Mouse (Mus musculus) MEL (cell line): Measurements from ENCODE around the gene Crybg3. TPM values are rescaled to one million over a fixed set of nuclear protein-coding genes. Genes with fewer than 3 reads are reported as not detected.

Source experiments
- DNase-seq: peaks from one replicate; pipeline ENCODE4 v3.0.0; 2011; ENCODE audit warnings: low read depth, low spot score
- H3K27ac ChIP-seq: 2 replicates; pipeline ENCODE4 v1.5.1; 2012; ENCODE audit warnings: low read depth, mild to moderate bottlenecking, control low read depth, low read length, moderate library complexity; ENCODE audit not compliant: control insufficient read depth
- H3K27me3 ChIP-seq, 2 experiments: fragments of 150-350 bp in 1 of 2; sonication (generic) in 1 of 2; 2 replicates each; pipeline ENCODE4 v1.6.1; 2012; ENCODE audit warnings: low read length in 2 of 2, mild to moderate bottlenecking in 2 of 2, improper control_type of control experiment in 1 of 2, moderate library complexity in 1 of 2; ENCODE audit not compliant: insufficient read depth in 2 of 2, control insufficient read depth in 1 of 2
- H3K36me3 ChIP-seq, 2 experiments: 2 replicates each; pipeline ENCODE4 v1.6.1; 2012 to 2014; ENCODE audit warnings: low read length in 2 of 2, improper control_type of control experiment in 1 of 2, inconsistent platforms in 1 of 2, mild to moderate bottlenecking in 1 of 2; ENCODE audit not compliant: insufficient read depth in 2 of 2, control insufficient read depth in 1 of 2
- H3K4me1 ChIP-seq, 2 experiments: fragments of 150-350 bp in 1 of 2; sonication (generic) in 1 of 2; 2 replicates each; pipeline ENCODE4 v1.6.1; 2012; ENCODE audit warnings: low read length in 2 of 2, improper control_type of control experiment in 1 of 2, mild to moderate bottlenecking in 1 of 2; ENCODE audit not compliant: insufficient read depth in 2 of 2, control insufficient read depth in 1 of 2
- H3K4me3 ChIP-seq, 2 experiments: fragments of 150-350 bp in 1 of 2; sonication (generic) in 1 of 2; 2 replicates each; pipeline ENCODE4 v1.5.1; 2012; ENCODE audit warnings: low read depth in 2 of 2, low read length in 2 of 2, mild to moderate bottlenecking in 2 of 2, moderate library complexity in 2 of 2, control low read depth in 1 of 2, improper control_type of control experiment in 1 of 2; ENCODE audit not compliant: control insufficient read depth in 1 of 2, insufficient read depth in 1 of 2
- H3K79me2 ChIP-seq: 2 replicates; pipeline ENCODE4 v1.6.1; 2012; ENCODE audit warnings: mild to moderate bottlenecking, low read length, moderate library complexity; ENCODE audit not compliant: control insufficient read depth, poor library complexity, insufficient read depth
- H3K9ac ChIP-seq: 2 replicates; pipeline ENCODE4 v1.6.1; 2012; ENCODE audit warnings: low read depth, mild to moderate bottlenecking, control low read depth, low read length, moderate library complexity; ENCODE audit not compliant: control insufficient read depth, poor library complexity, severe bottlenecking
- H3K9me3 ChIP-seq: fragments of 150-350 bp; sonication (generic); replicated peaks from 2 replicates; pipeline ENCODE4 v1.6.1; 2012; ENCODE audit warnings: mild to moderate bottlenecking, low read length, improper control_type of control experiment, moderate library complexity; ENCODE audit not compliant: insufficient read depth
- BHLHE40 ChIP-seq: IDR thresholded peaks from 2 replicates; pipeline ENCODE4 v1.6.1; 2012; ENCODE audit warnings: low read depth, mild to moderate bottlenecking, inconsistent platforms, low read length, improper control_type of control experiment, borderline replicate concordance
- CHD2 ChIP-seq: IDR thresholded peaks from 2 replicates; pipeline ENCODE4 v1.6.1; 2011; ENCODE audit warnings: low read length, improper control_type of control experiment
- ELF1 ChIP-seq: IDR thresholded peaks from 2 replicates; pipeline ENCODE4 v1.6.1; 2014; ENCODE audit warnings: low read depth, mild to moderate bottlenecking, inconsistent platforms, low read length, improper control_type of control experiment, moderate library complexity
- EP300 ChIP-seq, 2 experiments: IDR thresholded peaks; 2 replicates each; pipeline ENCODE4 v1.6.1; 2011; ENCODE audit warnings: improper control_type of control experiment in 2 of 2, low read length in 2 of 2, low read depth in 1 of 2, mild to moderate bottlenecking in 1 of 2
- GATA1 ChIP-seq: IDR thresholded peaks from 2 replicates; pipeline ENCODE4 v1.6.1; 2011; ENCODE audit warnings: low read depth, low read length, improper control_type of control experiment
- JUND ChIP-seq: IDR thresholded peaks from 2 replicates; pipeline ENCODE4 v1.6.1; 2011; ENCODE audit warnings: low read depth, mild to moderate bottlenecking, improper control_type of control experiment, low read length
- MAX ChIP-seq: IDR thresholded peaks from 2 replicates; pipeline ENCODE4 v1.6.1; 2011; ENCODE audit warnings: low read length, improper control_type of control experiment
- MXI1 ChIP-seq: IDR thresholded peaks from 2 replicates; pipeline ENCODE4 v1.6.1; 2011; ENCODE audit warnings: mild to moderate bottlenecking, low read depth, low read length, improper control_type of control experiment
- MYB ChIP-seq: IDR thresholded peaks from 2 replicates; pipeline ENCODE4 v1.6.1; 2011; ENCODE audit warnings: mild to moderate bottlenecking, low read depth, low read length, improper control_type of control experiment
- MYC ChIP-seq: IDR thresholded peaks from 2 replicates; pipeline ENCODE4 v1.6.1; 2011; ENCODE audit warnings: low read depth, mild to moderate bottlenecking, low read length, improper control_type of control experiment, moderate library complexity
- POLR2A ChIP-seq, 2 experiments: IDR thresholded peaks; 2 replicates each; pipeline ENCODE4 v1.6.1; 2011 to 2012; ENCODE audit warnings: low read length in 2 of 2, mild to moderate bottlenecking in 2 of 2, control low read depth in 1 of 2, improper control_type of control experiment in 1 of 2, low read depth in 1 of 2, moderate library complexity in 1 of 2; ENCODE audit not compliant: control insufficient read depth in 1 of 2, insufficient read depth in 1 of 2, poor library complexity in 1 of 2
- POLR2AphosphoS2 ChIP-seq: IDR thresholded peaks from 2 replicates; pipeline ENCODE4 v1.6.1; 2011; ENCODE audit warnings: low read length, improper control_type of control experiment
- POLR2AphosphoS5 ChIP-seq: IDR thresholded peaks from 2 replicates; pipeline ENCODE4 v1.6.1; 2012; ENCODE audit warnings: low read depth, borderline replicate concordance, mild to moderate bottlenecking, inconsistent platforms, low read length, moderate library complexity, mixed read lengths
- RAD21 ChIP-seq: IDR thresholded peaks from 2 replicates; pipeline ENCODE4 v1.6.1; 2011; ENCODE audit warnings: mild to moderate bottlenecking, low read depth, low read length, improper control_type of control experiment
- SIN3A ChIP-seq: IDR thresholded peaks from 2 replicates; pipeline ENCODE4 v1.6.1; 2012; ENCODE audit warnings: low read length, improper control_type of control experiment, inconsistent platforms
- SMC3 ChIP-seq: IDR thresholded peaks from 2 replicates; pipeline ENCODE4 v1.6.1; 2011; ENCODE audit warnings: low read depth, low read length, improper control_type of control experiment
- TBP ChIP-seq: IDR thresholded peaks from 2 replicates; pipeline ENCODE4 v1.8.0; 2011; ENCODE audit warnings: low read depth, low read length, improper control_type of control experiment
- ZC3H11A ChIP-seq: IDR thresholded peaks from 2 replicates; pipeline ENCODE4 v1.6.1; 2012; ENCODE audit warnings: low read depth, mild to moderate bottlenecking, inconsistent platforms, low read length, improper control_type of control experiment
- ZMIZ1 ChIP-seq: IDR thresholded peaks from 2 replicates; pipeline ENCODE4 v1.6.1; 2012; ENCODE audit warnings: low read depth, mild to moderate bottlenecking, inconsistent platforms, low read length, improper control_type of control experiment, moderate library complexity
- polyA plus RNA-seq, 2 experiments: library from polyadenylated mRNA; stranded (reverse) in 1 of 2; unstranded in 1 of 2; fragments of >175 nt in 1 of 2; fragments of >200 nt in 1 of 2; gene quantifications; 2 replicates each; pipeline versions ENCODE4 v1.2.1 to v1.2.4; 2012; ENCODE audit warnings: low replicate concordance in 2 of 2, low read depth in 1 of 2; ENCODE audit not compliant: insufficient read length in 2 of 2, insufficient read depth in 1 of 2, missing spikeins in 1 of 2
- total RNA-seq: library from RNA; depleted of rRNA; stranded (reverse); fragments of 300-350 nt; gene quantifications from 2 replicates; pipeline ENCODE4 v1.2.3, GENCODE M21; 2012

Gene Crybg3
- total and polyA plus RNA-seq, 3 experiments: 0.63 to 0.73 TPM; not detected in 1

- no peak overlapping the region for H3K4me3 ChIP-seq
Measured at GRCm38 (mm10) chr16:59597256-59597655, 3.5 kb downstream of the Crybg3 start.

DNA sequence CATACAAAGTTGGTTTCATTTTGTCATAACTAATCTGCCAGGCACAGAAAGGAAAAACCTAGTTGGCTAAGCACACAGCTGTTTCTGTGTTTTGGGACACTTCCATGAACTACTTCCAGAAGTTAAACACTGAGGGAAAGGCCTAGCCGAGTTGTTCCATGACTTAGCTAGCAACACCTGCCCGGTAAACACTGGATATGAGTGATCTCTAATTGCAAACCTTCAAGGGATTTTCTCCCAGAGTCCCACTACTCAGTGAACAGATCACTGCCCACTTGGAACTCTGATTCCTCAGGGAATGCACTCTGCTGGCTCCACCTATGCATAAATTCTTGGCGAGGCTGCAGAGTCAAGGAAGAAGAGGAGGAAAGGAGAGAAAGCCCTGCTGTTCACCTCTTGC lies 6.1 kb downstream of the Crybg3 start:
- Histone ChIP-seq H3K9ac (no peak overlapping the region), H3K4me3 (no peak overlapping the region), H3K9me3 (no peaks in the 10 kb centered on the region), H3K79me2 (no peaks in the 10 kb centered on the region), H3K4me1 (no peaks in the 10 kb centered on the region), H3K27me3 (no peaks in the 10 kb centered on the region; a peak in 1 of 4 replicates), H3K36me3 (no peaks in the 10 kb centered on the region), H3K27ac (no peak overlapping the region)
- no peak for TF ChIP-seq POLR2A (IDR thresholded peaks at IDR 0.05; ENCODE audit: control insufficient read depth in 1 of 2, insufficient read depth in 1 of 2, low read depth in 1 of 2, low read length in 2 of 2, poor library complexity in 1 of 2)
- no peak for TF ChIP-seq ZC3H11A
- TF ChIP-seq ZMIZ1: no peak
- TF ChIP-seq RAD21: no peak
- TF ChIP-seq TBP: no peak
- TF ChIP-seq MYC: no peak
- TF ChIP-seq SIN3A: no peak
- TF ChIP-seq MAX: no peak
- no peak for TF ChIP-seq POLR2AphosphoS5
- TF ChIP-seq MYB: no peak
- TF ChIP-seq CHD2: no peak
- no peak for TF ChIP-seq POLR2AphosphoS2
- TF ChIP-seq EP300 (IDR thresholded peaks at IDR 0.05; ENCODE audit: low read depth in 1 of 2, low read length in 2 of 2): no peak
- TF ChIP-seq JUND: no peak
- no peak for DNase-seq

More at GRCm38 (mm10) chr16:59597256-59597655, 3.5 kb downstream of the Crybg3 start:
- no peaks in the 10 kb centered on the region for H3K4me1 ChIP-seq
- TF ChIP-seq SMC3: no peak
- TF ChIP-seq ELF1: no peak
- no peak for TF ChIP-seq GATA1
- TF ChIP-seq BHLHE40: no peak
- TF ChIP-seq MXI1: no peak
- TF ChIP-seq EP300 (IDR thresholded peaks at IDR 0.05; ENCODE audit: low read depth in 1 of 2, low read length in 2 of 2): no peak
- no peaks in the 10 kb centered on the region; a peak in 1 of 4 replicates for H3K27me3 ChIP-seq
- no peaks in the 10 kb centered on the region for H3K9me3 ChIP-seq
- no peak overlapping the region for H3K9ac ChIP-seq
- no peaks in the 10 kb centered on the region for H3K36me3 ChIP-seq
- H3K79me2 ChIP-seq: no peaks in the 10 kb centered on the region
- no peak for DNase-seq
- H3K27ac ChIP-seq: no peak overlapping the region
